Mouse (Mus musculus) heart, embryonic 12.5 days (tissue): Measurements from ENCODE around the gene Snd1. TPM values are rescaled to one million over a fixed set of nuclear protein-coding genes. Genes with fewer than 3 reads are reported as not detected.

ENCODE experiments used
- ATAC-seq: fragments of 200-750 bp; cut with Nextera tagmentation; 2 replicates; pipeline ENCODE4 v1.8.0; 2017; ENCODE audit warnings: moderate TSS enrichment, moderate library complexity; ENCODE audit not compliant: insufficient number of reproducible peaks, low FRiP score
- H3K27ac ChIP-seq: fragments of 300-500 bp; sonication (generic); 2 replicates; pipeline ENCODE4 v1.5.1; 2016; ENCODE audit warnings: mild to moderate bottlenecking, moderate library complexity; ENCODE audit not compliant: poor library complexity, severe bottlenecking
- H3K27me3 ChIP-seq: fragments of 300-500 bp; sonication (generic); replicated peaks from 2 replicates; pipeline ENCODE4 v1.6.1; 2016; ENCODE audit warnings: mild to moderate bottlenecking, moderate library complexity
- H3K36me3 ChIP-seq: fragments of 300-500 bp; sonication (generic); 2 replicates; pipeline ENCODE4 v1.6.1; 2016; ENCODE audit warnings: mild to moderate bottlenecking, moderate library complexity
- H3K4me1 ChIP-seq: fragments of 300-500 bp; sonication (generic); replicated peaks from 2 replicates; pipeline ENCODE4 v1.6.1; 2016; ENCODE audit warnings: mild to moderate bottlenecking
- H3K4me2 ChIP-seq: fragments of 300-500 bp; sonication (generic); 2 replicates; pipeline ENCODE4 v1.6.1; 2016; ENCODE audit warnings: mild to moderate bottlenecking, moderate library complexity
- H3K4me3 ChIP-seq: fragments of 300-500 bp; sonication (generic); 2 replicates; pipeline ENCODE4 v1.5.1; 2016; ENCODE audit warnings: mild to moderate bottlenecking
- H3K9ac ChIP-seq: fragments of 300-500 bp; sonication (generic); 2 replicates; pipeline ENCODE4 v1.6.1; 2016; ENCODE audit warnings: mild to moderate bottlenecking, moderate library complexity
- H3K9me3 ChIP-seq: fragments of 300-500 bp; sonication (generic); replicated peaks from 2 replicates; pipeline ENCODE4 v1.6.1; 2016; ENCODE audit warnings: mild to moderate bottlenecking, moderate library complexity
- WGBS: fragments of 180-500 bp; shearing (Covaris S2); methylation state at CpG from one replicate; pipeline ENCODE4 v1.1.7; 2016; 5-methylcytosine and 5-hydroxymethylcytosine counted together
- polyA plus RNA-seq: library from polyadenylated mRNA; unstranded; fragments of >200 nt; fragmentation: Nextera tagmentation; extraction: Ambion mirVana; gene quantifications from 2 replicates; pipeline ENCODE4 v1.2.1, GENCODE M21; 2016

Snd1 gene
- 95.2 and 98.3 TPM in 2 replicates for polyA plus RNA-seq

GRCm38 (mm10) chr6:28474839-28475238 lies at the start of gene Snd1:
Gene Snd1, plus strand, starts transcription at chr6:28475139.
- H3K4me1 ChIP-seq = no peaks in the 10 kb centered on the region
- H3K9me3 ChIP-seq = no peaks in the 10 kb centered on the region
- H3K27ac ChIP-seq = no peak within 1 kb of the TSS
- H3K36me3 ChIP-seq = no peaks in the 10 kb centered on the region
- H3K4me2 ChIP-seq = no peak within 1 kb of the TSS
- no peak within 1 kb of the TSS for H3K9ac ChIP-seq
- no peaks in the 10 kb centered on the region for H3K27me3 ChIP-seq
- no peak for ATAC-seq
- WGBS = 73% methylated on average over 5 of the region's 5 CpGs
- H3K4me3 ChIP-seq = no peak within 1 kb of the TSS

- no peak within 1 kb of the TSS for H3K27ac ChIP-seq
- H3K4me3 ChIP-seq = no peak within 1 kb of the TSS
- peaks cover 20% of the 10 kb centered on the region for H3K4me1 ChIP-seq
- ATAC-seq = no peak
- no peak within 1 kb of the TSS for H3K9ac ChIP-seq
- 80% methylated on average over 3 of the region's 3 CpGs for WGBS
- H3K27me3 ChIP-seq = no peaks in the 10 kb centered on the region
- H3K4me2 ChIP-seq = no peak within 1 kb of the TSS
- H3K36me3 ChIP-seq = peaks cover 25% of the 10 kb centered on the region
- no peaks in the 10 kb centered on the region for H3K9me3 ChIP-seq
These were observed 47.7 kb upstream of the Snd1 start, which contains the start of gene Fscn3 for GRCm38 (mm10) chr6:28427096-28427839. Gene Fscn3, plus strand, starts transcription at chr6:28427789.

GRCm38 (mm10) chr6:28428290-28428689 lies 46.6 kb upstream of the Snd1 start, which contains the start of gene Gcc1:
Gene Gcc1, minus strand, starts transcription at chr6:28428390.
- ATAC-seq = no peak
- H3K9me3 ChIP-seq = no peaks in the 10 kb centered on the region
- 82% methylated on average over 3 of the region's 3 CpGs for WGBS

GRCm38 (mm10) chr6:28429870-28430269 lies 45.1 kb upstream of the Snd1 start:
- WGBS = 81% methylated on average over 11 of the region's 11 CpGs
- no peak overlapping the region for H3K9ac ChIP-seq
- no peak overlapping the region for H3K4me3 ChIP-seq
- no peaks in the 10 kb centered on the region for H3K27me3 ChIP-seq
- H3K4me2 ChIP-seq = no peak overlapping the region
- peaks cover 22% of the 10 kb centered on the region for H3K36me3 ChIP-seq
- H3K4me1 ChIP-seq = peaks cover 7% of the 10 kb centered on the region
- ATAC-seq = no peak
- no peak overlapping the region for H3K27ac ChIP-seq
- no peaks in the 10 kb centered on the region for H3K9me3 ChIP-seq

More at GRCm38 (mm10) chr6:28428290-28428689, 46.6 kb upstream of the Snd1 start, which contains the start of gene Gcc1:
- Histone ChIP-seq H3K36me3 (peaks cover 25% of the 10 kb centered on the region), H3K4me3 (no peak within 1 kb of the TSS), H3K27me3 (no peaks in the 10 kb centered on the region), H3K9ac (no peak within 1 kb of the TSS), H3K27ac (no peak within 1 kb of the TSS), H3K4me1 (peaks cover 15% of the 10 kb centered on the region), H3K4me2 (no peak within 1 kb of the TSS)

- H3K27me3 ChIP-seq = no peaks in the 10 kb centered on the region
- no peak overlapping the region for H3K4me2 ChIP-seq
- no peak for ATAC-seq
- 0 out of 2 replicates have a peak, but pooled peaks cover 4% of the 10 kb centered on the region for H3K4me1 ChIP-seq
- no peak overlapping the region for H3K27ac ChIP-seq
- H3K9me3 ChIP-seq = no peaks in the 10 kb centered on the region
- H3K9ac ChIP-seq = no peak overlapping the region
- 66% methylated on average over 10 of the region's 10 CpGs for WGBS
- H3K4me3 ChIP-seq = no peak overlapping the region
- H3K36me3 ChIP-seq = peaks cover 12% of the 10 kb centered on the region
These were observed 44.0 kb upstream of the Snd1 start for GRCm38 (mm10) chr6:28430795-28431537.

- Histone ChIP-seq H3K9me3 (no peaks in the 10 kb centered on the region), H3K27ac (no peak overlapping the region), H3K4me1 (0 out of 2 replicates have a peak, but pooled peaks cover 4% of the 10 kb centered on the region), H3K27me3 (no peaks in the 10 kb centered on the region), H3K9ac (no peak overlapping the region), H3K4me2 (no peak overlapping the region), H3K4me3 (no peak overlapping the region), H3K36me3 (peaks cover 6% of the 10 kb centered on the region)
- 63% methylated on average over 6 of the region's 6 CpGs for WGBS
- ATAC-seq = no peak
These were observed 43.4 kb upstream of the Snd1 start for GRCm38 (mm10) chr6:28431538-28431855.

- H3K9me3 ChIP-seq = no peaks in the 10 kb centered on the region
- H3K27ac ChIP-seq = no peak overlapping the region
- H3K36me3 ChIP-seq = no peaks in the 10 kb centered on the region
- H3K27me3 ChIP-seq = peaks cover 54% of the 10 kb centered on the region
- no peak overlapping the region for H3K4me2 ChIP-seq
- H3K4me3 ChIP-seq = no peak overlapping the region
- WGBS = 72% methylated on average over 7 of the region's 7 CpGs
- H3K9ac ChIP-seq = no peak overlapping the region
- no peaks in the 10 kb centered on the region for H3K4me1 ChIP-seq
- no peak for ATAC-seq
These were observed 27.0 kb upstream of the Snd1 start for GRCm38 (mm10) chr6:28447937-28448336.

- Histone ChIP-seq H3K9me3 (no peaks in the 10 kb centered on the region), H3K9ac (no peak within 1 kb of the TSS), H3K4me2 (no peak within 1 kb of the TSS), H3K4me1 (no peaks in the 10 kb centered on the region), H3K27me3 (peaks cover 58% of the 10 kb centered on the region), H3K4me3 (no peak within 1 kb of the TSS), H3K36me3 (no peaks in the 10 kb centered on the region), H3K27ac (no peak within 1 kb of the TSS)
- WGBS = 65% methylated on average over 2 of the region's 2 CpGs
- ATAC-seq = no peak
These were observed 25.7 kb upstream of the Snd1 start, which contains the start of gene Pax4 for GRCm38 (mm10) chr6:28449253-28449652. Gene Pax4, minus strand, starts transcription at chr6:28449353.

GRCm38 (mm10) chr6:28450481-28450880 lies 24.5 kb upstream of the Snd1 start:
- no peak for ATAC-seq
- peaks cover 53% of the 10 kb centered on the region for H3K27me3 ChIP-seq

GRCm38 (mm10) chr6:28450977-28451376 lies 24.0 kb upstream of the Snd1 start:
- Histone ChIP-seq H3K36me3 (no peaks in the 10 kb centered on the region), H3K4me3 (no peak overlapping the region), H3K9ac (no peak overlapping the region), H3K4me1 (no peaks in the 10 kb centered on the region), H3K27me3 (peaks cover 52% of the 10 kb centered on the region), H3K27ac (no peak overlapping the region), H3K4me2 (no peak overlapping the region), H3K9me3 (no peaks in the 10 kb centered on the region)
- 2% methylated on average over 12 of the region's 12 CpGs for WGBS
- no peak for ATAC-seq

More at GRCm38 (mm10) chr6:28450481-28450880, 24.5 kb upstream of the Snd1 start:
- H3K27ac ChIP-seq = no peak overlapping the region
- H3K9me3 ChIP-seq = no peaks in the 10 kb centered on the region
- H3K9ac ChIP-seq = no peak overlapping the region
- H3K4me3 ChIP-seq = no peak overlapping the region
- H3K36me3 ChIP-seq = no peaks in the 10 kb centered on the region
- no peak overlapping the region for H3K4me2 ChIP-seq
- H3K4me1 ChIP-seq = no peaks in the 10 kb centered on the region
- 12% methylated on average over 5 of the region's 5 CpGs for WGBS

- Histone ChIP-seq H3K27me3 (peaks cover 2% of the 10 kb centered on the region), H3K9ac (no peak overlapping the region), H3K36me3 (no peaks in the 10 kb centered on the region), H3K27ac (no peak overlapping the region), H3K4me3 (no peak overlapping the region), H3K9me3 (no peaks in the 10 kb centered on the region), H3K4me2 (no peak overlapping the region), H3K4me1 (no peaks in the 10 kb centered on the region)
- no peak for ATAC-seq
These were observed 15.7 kb upstream of the Snd1 start for GRCm38 (mm10) chr6:28459221-28459668.
